Mouse (Mus musculus) liver, embryonic 14.5 days (tissue): Measurements from ENCODE around the gene Zbtb16.

Source experiments
- CTCF ChIP-seq: IDR thresholded peaks from 2 replicates; pipeline ENCODE4 v1.5.1; 2016; ENCODE audit warnings: antibody characterized with exemption, low read depth, control low read depth
- EP300 ChIP-seq: IDR thresholded peaks from 2 replicates; pipeline ENCODE4 v1.6.1; 2016; ENCODE audit warnings: antibody characterized with exemption, low read depth

- TF ChIP-seq CTCF (no peak), EP300 (no peak)
Observed at GRCm38 (mm10) chr9:48820791-48821190, 15.2 kb downstream of the Zbtb16 start.
